Mouse (Mus musculus): ENCODE measurements around the gene Gm12830. TPM values are rescaled to one million over a fixed set of nuclear protein-coding genes. Genes with fewer than 3 reads are reported as not detected.
A peak's percentile ranks its signal among the peaks of the same experiment; 100 is the strongest.

The Gm12830 gene
- polyA plus RNA-seq, 1 experiment, result not detected

- TF ChIP-seq POLR2A (IDR thresholded peaks at IDR 0.05; ENCODE audit: insufficient read depth, low read depth, low read length), result no peak
- TF ChIP-seq CTCF (IDR thresholded peaks at IDR 0.05; ENCODE audit: insufficient read depth, low read depth, low read length), result no peak
- 77% methylated on average over 9 of the region's 9 CpGs for WGBS
- H3K4me1 ChIP-seq (ENCODE audit: control insufficient read depth, insufficient read depth, low read length), result peaks cover 8% of the 10 kb centered on the region
Observed at GRCm38 (mm10) chr4:114841336-114841920, 19.9 kb downstream of the Gm12830 start.

GRCm38 (mm10) chr4:114842376-114842960 is 20.9 kb downstream of the Gm12830 start:
- TF ChIP-seq POLR2A (IDR thresholded peaks at IDR 0.05; ENCODE audit: insufficient read depth, low read depth, low read length), result no peak
- no peak for TF ChIP-seq CTCF (IDR thresholded peaks at IDR 0.05; ENCODE audit: insufficient read depth, low read depth, low read length)
- peaks cover 8% of the 10 kb centered on the region for H3K4me1 ChIP-seq (ENCODE audit: control insufficient read depth, insufficient read depth, low read length)
- H3K27ac ChIP-seq (ENCODE audit: insufficient read depth, low read depth, low read length), result no peak overlapping the region
- H3K4me3 ChIP-seq (ENCODE audit: insufficient read depth, low read depth, low read length), result no peak overlapping the region
- 15% methylated on average over 9 of the region's 11 CpGs for WGBS

More at GRCm38 (mm10) chr4:114841336-114841920, 19.9 kb downstream of the Gm12830 start:
- Histone ChIP-seq H3K4me3 (ENCODE audit: insufficient read depth, low read depth, low read length) (no peak overlapping the region), H3K27ac (ENCODE audit: insufficient read depth, low read depth, low read length) (no peak overlapping the region)

- WGBS, result 2% methylated on average over 51 of the region's 51 CpGs
- TF ChIP-seq POLR2A (IDR thresholded peaks at IDR 0.05; ENCODE audit: insufficient read depth, low read depth, low read length) (no peak), CTCF (IDR thresholded peaks at IDR 0.05; ENCODE audit: insufficient read depth, low read depth, low read length) (no peak)
Observed at GRCm38 (mm10) chr4:114843097-114843721, 21.7 kb downstream of the Gm12830 start.

GRCm38 (mm10) chr4:114844600-114844999 is 23.1 kb downstream of the Gm12830 start:
- TF ChIP-seq CTCF (IDR thresholded peaks at IDR 0.05; ENCODE audit: insufficient read depth, low read depth, low read length) (no peak), POLR2A (IDR thresholded peaks at IDR 0.05; ENCODE audit: insufficient read depth, low read depth, low read length) (no peak)
- no peak overlapping the region for H3K4me3 ChIP-seq (ENCODE audit: insufficient read depth, low read depth, low read length)
- WGBS, result 79% methylated on average over 1 of the region's 1 CpGs

More at GRCm38 (mm10) chr4:114843097-114843721, 21.7 kb downstream of the Gm12830 start:
- Histone ChIP-seq H3K27ac (ENCODE audit: insufficient read depth, low read depth, low read length) (no peak overlapping the region), H3K4me1 (ENCODE audit: control insufficient read depth, insufficient read depth, low read length) (peaks cover 8% of the 10 kb centered on the region), H3K4me3 (ENCODE audit: insufficient read depth, low read depth, low read length) (peak overlapping the region; percentile 40)

GRCm38 (mm10) chr4:114845622-114846021 is 24.1 kb downstream of the Gm12830 start:
- Histone ChIP-seq H3K27ac (ENCODE audit: insufficient read depth, low read depth, low read length) (no peak overlapping the region), H3K4me1 (ENCODE audit: control insufficient read depth, insufficient read depth, low read length) (peaks cover 8% of the 10 kb centered on the region), H3K4me3 (ENCODE audit: insufficient read depth, low read depth, low read length) (no peak overlapping the region)
- 72% methylated on average over 4 of the region's 4 CpGs for WGBS
- TF ChIP-seq CTCF (IDR thresholded peaks at IDR 0.05; ENCODE audit: insufficient read depth, low read depth, low read length) (no peak), POLR2A (IDR thresholded peaks at IDR 0.05; ENCODE audit: insufficient read depth, low read depth, low read length) (no peak)

More at GRCm38 (mm10) chr4:114844600-114844999, 23.1 kb downstream of the Gm12830 start:
- H3K4me1 ChIP-seq (ENCODE audit: control insufficient read depth, insufficient read depth, low read length), result peaks cover 8% of the 10 kb centered on the region
- H3K27ac ChIP-seq (ENCODE audit: insufficient read depth, low read depth, low read length), result no peak overlapping the region

GRCm38 (mm10) chr4:114846723-114847122 is 25.2 kb downstream of the Gm12830 start:
- TF ChIP-seq CTCF (IDR thresholded peaks at IDR 0.05; ENCODE audit: insufficient read depth, low read depth, low read length) (no peak), POLR2A (IDR thresholded peaks at IDR 0.05; ENCODE audit: insufficient read depth, low read depth, low read length) (no peak)
- no peak overlapping the region for H3K27ac ChIP-seq (ENCODE audit: insufficient read depth, low read depth, low read length)
- H3K4me3 ChIP-seq (ENCODE audit: insufficient read depth, low read depth, low read length), result no peak overlapping the region
- peaks cover 8% of the 10 kb centered on the region for H3K4me1 ChIP-seq (ENCODE audit: control insufficient read depth, insufficient read depth, low read length)
- WGBS, result 88% methylated on average over 6 of the region's 6 CpGs

GRCm38 (mm10) chr4:114853968-114854367 is 32.4 kb downstream of the Gm12830 start:
- TF ChIP-seq POLR2A (IDR thresholded peaks at IDR 0.05; ENCODE audit: insufficient read depth, low read depth, low read length) (no peak), CTCF (IDR thresholded peaks at IDR 0.05; ENCODE audit: insufficient read depth, low read depth, low read length) (no peak)
- Histone ChIP-seq H3K27ac (ENCODE audit: insufficient read depth, low read depth, low read length) (no peak overlapping the region), H3K4me3 (ENCODE audit: insufficient read depth, low read depth, low read length) (no peak overlapping the region), H3K4me1 (ENCODE audit: control insufficient read depth, insufficient read depth, low read length) (no peaks in the 10 kb centered on the region)
- WGBS, result 51% methylated on average over 2 of the region's 2 CpGs

GRCm38 (mm10) chr4:114858426-114858825 is 36.9 kb downstream of the Gm12830 start:
- H3K4me3 ChIP-seq (ENCODE audit: insufficient read depth, low read depth, low read length), result no peak overlapping the region
- WGBS, result 45% methylated on average over 5 of the region's 5 CpGs
- no peaks in the 10 kb centered on the region for H3K4me1 ChIP-seq (ENCODE audit: control insufficient read depth, insufficient read depth, low read length)
- no peak for TF ChIP-seq POLR2A (IDR thresholded peaks at IDR 0.05; ENCODE audit: insufficient read depth, low read depth, low read length)
- no peak for TF ChIP-seq CTCF (IDR thresholded peaks at IDR 0.05; ENCODE audit: insufficient read depth, low read depth, low read length)
- H3K27ac ChIP-seq (ENCODE audit: insufficient read depth, low read depth, low read length), result no peak overlapping the region

- TF ChIP-seq POLR2A (IDR thresholded peaks at IDR 0.05; ENCODE audit: insufficient read depth, low read depth, low read length) (no peak), CTCF (IDR thresholded peaks at IDR 0.05; ENCODE audit: insufficient read depth, low read depth, low read length) (no peak)
- WGBS, result 80% methylated on average over 5 of the region's 5 CpGs
- H3K4me1 ChIP-seq (ENCODE audit: control insufficient read depth, insufficient read depth, low read length), result no peaks in the 10 kb centered on the region
- no peak overlapping the region for H3K4me3 ChIP-seq (ENCODE audit: insufficient read depth, low read depth, low read length)
- no peak overlapping the region for H3K27ac ChIP-seq (ENCODE audit: insufficient read depth, low read depth, low read length)
Observed at GRCm38 (mm10) chr4:114863166-114863565, 41.6 kb downstream of the Gm12830 start.

All from olfactory bulb, adult 2 months (tissue).